Mouse (Mus musculus): ENCODE results near the gene Dctd.

GRCm38 (mm10) chr8:48122991-48123390, 24.1 kb downstream of the Dctd start:
- TF ChIP-seq CTCF (IDR thresholded peaks at IDR 0.05; ENCODE audit: extremely low read depth, insufficient read depth, low read length) (no peak), POLR2A (IDR thresholded peaks at IDR 0.05; ENCODE audit: extremely low read depth, insufficient read depth, low read length) (no peak)

All from cortical plate, adult 2 months (tissue).